Mouse (Mus musculus) kidney, postnatal 4 days (tissue): ENCODE results near the gene Efemp2.

Experiments used
- DNase-seq, 2 experiments: peaks; one replicate each; pipeline ENCODE4 v3.0.0; 2021; ENCODE audit warnings: mixed read lengths in 2 of 2

Gene Efemp2

DNA sequence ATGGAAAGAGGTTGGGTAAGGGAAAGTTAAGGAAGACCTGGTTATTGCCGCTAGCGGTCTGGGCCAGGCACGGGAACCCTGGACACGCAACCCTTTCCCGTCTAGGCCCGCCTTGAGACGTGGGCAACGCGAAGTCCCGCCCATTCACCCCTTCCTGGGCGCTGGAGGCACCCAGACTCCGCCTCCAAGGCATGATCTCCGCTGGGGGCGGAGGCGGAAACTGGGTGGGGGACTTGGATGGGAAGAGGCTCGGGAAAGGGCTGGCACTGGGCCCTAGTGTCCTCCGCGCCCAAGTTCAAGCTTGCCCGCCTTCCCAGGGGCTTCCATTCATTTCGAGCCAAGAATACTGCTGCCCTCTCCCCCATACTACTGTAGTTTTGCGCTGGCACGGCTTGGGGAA is at the start of gene Efemp2:
Efemp2 (plus strand) TSS at position 235 of the 400 bp plus-strand sequence.
- DNase-seq: peak; percentile 84 to 91

DNA sequence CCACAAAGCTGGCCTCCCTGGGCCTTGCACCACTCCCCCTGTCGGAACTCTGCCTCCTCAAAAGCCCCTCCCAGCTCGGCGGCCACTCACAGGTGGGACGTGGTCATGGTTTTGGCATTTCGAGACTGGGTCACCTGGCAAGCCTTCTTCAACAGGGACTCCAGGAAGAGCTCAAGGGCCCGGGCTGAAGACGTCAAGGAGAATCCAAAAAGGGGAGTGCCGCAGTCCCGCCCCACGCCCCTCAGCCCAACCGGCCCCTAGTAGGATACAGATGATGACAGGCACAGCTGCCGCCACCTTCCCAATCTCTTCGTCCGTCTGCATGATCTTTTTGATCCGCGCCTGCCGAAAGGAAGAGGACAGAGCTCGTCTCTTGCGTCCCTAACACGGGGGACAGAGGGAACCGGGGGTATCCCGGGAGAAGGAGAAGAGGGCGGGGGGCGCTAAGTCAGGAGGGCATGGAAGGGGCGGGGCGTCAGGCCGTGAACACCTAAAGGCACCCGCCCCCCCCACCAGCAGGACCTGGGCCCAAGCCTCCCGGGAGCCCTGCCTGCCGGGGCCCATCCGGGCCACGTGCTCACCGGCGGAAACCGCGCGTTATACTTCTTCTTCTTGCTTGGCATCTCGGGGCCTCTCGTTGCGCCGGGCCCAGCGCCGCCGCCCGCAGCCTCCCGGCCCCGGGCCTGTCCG is 49.5 kb upstream of the Efemp2 start:
- DNase-seq: peak; percentile 85 to 90

DNA sequence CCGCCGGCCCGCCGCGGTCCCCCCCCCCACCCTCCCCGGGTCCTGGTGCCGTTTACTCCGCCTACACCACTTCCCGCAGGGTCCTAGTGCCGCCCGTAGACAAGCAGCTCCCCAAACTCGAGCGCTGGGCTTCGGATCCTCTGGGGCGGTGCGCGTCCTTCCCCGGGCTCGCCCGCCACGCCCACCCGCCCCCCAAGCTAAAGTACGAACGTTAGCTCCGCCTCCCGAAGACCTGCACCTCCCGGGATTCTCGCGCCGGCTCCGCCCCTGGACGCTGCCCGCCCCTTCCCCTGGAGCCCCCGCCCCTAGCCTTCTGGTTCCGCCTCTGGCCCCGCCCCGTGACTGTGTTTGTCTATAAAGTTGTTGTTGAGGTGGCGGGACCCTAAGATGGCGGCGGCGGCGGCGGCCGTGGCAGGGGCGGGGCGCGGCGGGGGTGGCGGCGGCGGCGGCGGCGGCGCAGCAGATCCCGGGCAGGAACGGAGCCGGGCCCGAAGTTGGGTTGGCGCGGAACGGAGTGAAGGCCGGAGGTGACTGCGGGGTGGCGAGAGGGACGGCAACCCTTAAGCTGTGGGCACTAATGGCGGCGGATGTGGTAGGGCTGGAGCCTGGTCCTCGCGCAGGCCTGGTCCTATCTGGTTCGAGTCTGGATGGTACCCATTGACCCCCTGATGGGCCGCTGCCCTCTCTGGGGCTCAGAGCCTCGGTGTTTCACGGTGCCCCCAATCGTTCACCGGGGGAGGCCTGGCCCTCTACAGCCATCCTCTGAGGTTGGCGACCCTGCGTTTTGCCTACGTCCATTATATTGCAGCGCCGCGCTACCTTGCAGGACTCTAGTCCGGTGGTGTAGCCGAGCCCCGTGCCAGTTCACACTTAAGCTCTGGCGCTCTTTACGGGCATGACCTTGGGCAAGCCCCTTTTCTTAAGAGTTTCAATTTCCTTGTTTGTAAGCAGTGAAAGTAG is 48.7 kb upstream of the Efemp2 start, which contains the start of the genes Drap1 and AI837181:
Drap1 (minus strand) TSS at position 198 of the 960 bp plus-strand sequence.
AI837181 (plus strand) TSS at position 363 of the 960 bp plus-strand sequence.
- peak; percentile 97 to 99 for DNase-seq

DNA sequence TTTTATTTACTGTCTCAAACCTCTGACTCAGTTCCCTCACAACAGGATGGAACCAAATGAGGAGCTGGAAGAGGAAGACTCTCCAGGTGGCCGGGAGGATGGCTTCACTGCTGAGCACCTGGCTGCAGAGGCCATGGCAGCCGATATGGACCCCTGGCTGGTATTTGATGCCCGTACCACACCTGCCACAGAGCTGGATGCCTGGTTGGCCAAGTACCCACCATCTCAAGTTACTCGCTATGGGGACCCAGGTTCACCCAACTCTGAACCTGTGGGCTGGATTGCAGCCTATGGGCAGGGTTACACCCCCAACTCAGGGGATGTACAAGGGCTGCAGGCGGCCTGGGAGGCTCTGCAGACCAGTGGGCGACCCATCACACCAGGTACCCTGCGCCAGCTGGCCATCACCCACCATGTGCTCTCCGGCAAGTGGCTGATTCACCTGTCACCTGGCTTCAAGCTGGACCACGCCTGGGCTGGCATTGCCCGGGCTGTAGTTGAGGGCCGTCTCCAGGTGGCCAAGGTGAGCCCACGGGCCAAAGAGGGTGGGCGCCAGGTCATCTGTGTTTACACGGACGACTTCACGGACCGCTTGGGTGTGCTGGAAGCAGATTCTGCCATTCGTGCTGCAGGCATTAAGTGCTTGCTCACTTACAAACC is 47.7 kb upstream of the Efemp2 start:
- peak in 1 of 2 experiments; percentile 11 for DNase-seq

DNA sequence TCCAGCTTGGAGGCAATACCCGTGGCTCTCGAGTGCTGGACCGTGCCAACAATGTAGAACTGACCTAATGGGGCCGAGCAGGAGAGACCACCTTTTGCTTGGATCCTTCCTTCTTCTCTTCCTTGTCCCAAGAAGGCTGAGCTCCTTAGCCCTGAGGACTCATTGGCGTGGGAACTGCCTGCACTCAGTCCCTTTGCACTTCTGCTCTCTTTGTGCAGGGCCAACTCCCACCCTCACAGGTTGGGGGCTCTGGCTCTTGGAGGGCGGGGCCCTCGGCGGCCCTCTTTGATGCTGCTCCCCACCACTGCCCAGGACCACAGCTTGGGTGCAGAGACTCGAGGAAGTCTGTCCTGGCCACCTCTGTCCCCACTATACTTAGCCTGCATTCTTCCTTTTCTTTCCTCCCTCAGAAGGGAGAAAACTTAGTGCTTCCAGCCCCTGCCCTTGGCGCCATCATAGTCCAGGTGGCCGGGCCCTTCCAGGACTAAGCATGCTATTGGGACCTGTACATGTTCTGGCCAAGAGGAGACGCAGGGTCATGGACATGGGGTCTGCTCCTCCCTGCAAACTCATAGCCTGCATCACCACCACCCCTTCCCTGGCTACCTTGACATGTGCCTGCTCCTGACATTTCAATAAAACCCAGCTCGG is 47.0 kb upstream of the Efemp2 start:
- no peak for DNase-seq

DNA sequence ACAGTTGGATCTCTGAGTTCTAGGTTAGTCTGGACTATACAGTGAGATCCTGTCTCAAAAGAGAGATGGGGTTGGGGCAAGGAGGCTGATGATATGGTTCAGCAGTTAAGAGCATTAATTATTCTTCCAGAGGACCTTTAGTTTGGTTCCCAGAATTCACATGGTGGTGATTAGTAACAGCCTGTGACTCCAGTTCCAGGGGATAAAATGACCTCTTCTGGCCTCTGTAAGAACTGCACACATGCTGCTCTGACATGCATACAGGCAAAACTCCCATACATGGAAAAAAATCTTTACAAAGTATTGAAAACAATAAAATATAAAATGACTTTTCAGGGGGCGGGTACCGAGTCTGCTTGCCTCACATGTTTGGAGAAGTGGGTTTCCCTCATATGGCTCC is 45.7 kb upstream of the Efemp2 start:
- DNase-seq: peak; percentile 28 to 45

DNA sequence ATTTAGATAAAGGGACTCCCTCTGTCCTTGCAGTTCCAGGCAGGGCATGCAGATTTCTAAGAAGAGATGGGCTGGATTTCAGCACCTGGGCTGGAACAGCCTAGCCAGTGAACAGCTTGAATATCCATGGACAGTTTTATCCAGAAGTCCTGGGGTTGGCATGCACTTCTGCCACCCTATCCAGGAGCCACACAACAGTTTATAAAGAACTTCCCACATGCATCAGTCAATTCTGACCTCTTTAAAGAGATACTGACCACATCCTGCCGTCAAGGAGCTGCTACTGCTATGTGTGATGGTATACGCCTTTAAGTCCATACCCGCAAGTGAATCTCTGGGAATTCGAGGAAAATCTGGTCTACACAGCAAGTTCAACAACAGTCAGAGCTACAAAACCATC is 44.5 kb upstream of the Efemp2 start:
- DNase-seq: no peak

DNA sequence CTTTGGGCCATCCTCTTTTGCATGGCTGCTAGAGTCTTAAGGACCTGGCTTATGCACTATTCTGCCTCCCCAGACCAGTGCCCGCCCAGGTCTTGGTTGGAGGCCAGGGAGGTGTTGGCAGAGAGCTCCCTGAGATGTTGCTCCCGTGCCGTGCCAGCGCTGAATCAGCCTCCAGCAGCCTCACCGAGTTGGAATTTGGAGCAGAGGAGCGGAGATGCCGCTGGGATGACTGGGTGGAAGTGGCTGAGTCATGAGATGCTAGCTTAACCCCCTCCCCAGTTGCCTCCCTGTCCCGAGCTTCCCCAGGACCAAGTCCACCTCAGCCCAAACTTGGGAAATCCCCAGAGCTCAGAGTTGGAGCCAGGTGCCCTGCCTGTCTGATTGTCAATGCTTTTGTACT is 43.9 kb upstream of the Efemp2 start:
- DNase-seq: peak; percentile 20 to 33

DNA sequence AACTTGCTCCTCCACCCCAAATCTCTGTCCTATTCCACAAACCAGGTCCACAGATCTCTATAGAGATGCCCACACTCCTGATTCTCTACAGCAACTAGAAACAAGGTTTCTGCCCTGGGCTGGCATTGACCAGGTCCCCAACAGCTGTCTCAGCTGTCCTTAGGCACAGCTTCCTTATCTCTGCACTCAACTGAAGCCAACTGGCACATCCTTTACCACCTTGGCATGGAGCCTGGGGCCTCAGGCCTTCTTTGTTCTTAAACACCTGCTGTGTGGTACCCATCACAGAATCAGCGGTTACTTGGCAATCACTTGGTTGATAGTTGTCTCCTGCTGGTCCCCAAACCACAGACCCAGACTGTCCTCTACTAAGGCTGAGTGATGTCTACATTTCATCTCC is 43.3 kb upstream of the Efemp2 start:
- DNase-seq: no peak

DNA sequence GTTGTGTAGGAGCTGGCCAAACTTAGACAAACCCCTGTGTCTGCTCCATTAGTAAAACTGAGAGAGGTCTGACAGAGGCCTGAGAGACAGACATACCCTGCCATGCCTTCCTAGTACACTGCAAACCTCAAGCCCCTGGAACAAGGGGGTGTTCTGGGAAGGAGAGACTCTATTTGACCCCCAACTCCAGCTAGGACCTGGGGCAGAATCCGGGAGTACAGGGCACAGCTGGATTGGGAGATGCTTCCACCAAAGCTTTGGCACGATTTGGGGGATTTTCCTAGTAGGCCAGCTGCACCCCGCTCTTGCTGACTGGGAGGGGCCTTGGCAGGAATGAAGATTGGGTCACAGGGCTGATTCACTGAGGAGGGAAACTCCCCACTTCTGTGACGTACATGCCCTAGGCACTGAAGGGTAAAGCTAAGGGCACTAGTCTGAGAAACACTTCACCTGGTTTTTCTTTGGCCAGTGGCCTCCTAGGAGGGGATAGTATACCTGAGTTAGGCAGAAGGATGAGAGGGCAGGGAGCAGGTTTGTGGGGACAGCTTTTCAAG is 41.8 kb upstream of the Efemp2 start:
- DNase-seq: no peak

DNA sequence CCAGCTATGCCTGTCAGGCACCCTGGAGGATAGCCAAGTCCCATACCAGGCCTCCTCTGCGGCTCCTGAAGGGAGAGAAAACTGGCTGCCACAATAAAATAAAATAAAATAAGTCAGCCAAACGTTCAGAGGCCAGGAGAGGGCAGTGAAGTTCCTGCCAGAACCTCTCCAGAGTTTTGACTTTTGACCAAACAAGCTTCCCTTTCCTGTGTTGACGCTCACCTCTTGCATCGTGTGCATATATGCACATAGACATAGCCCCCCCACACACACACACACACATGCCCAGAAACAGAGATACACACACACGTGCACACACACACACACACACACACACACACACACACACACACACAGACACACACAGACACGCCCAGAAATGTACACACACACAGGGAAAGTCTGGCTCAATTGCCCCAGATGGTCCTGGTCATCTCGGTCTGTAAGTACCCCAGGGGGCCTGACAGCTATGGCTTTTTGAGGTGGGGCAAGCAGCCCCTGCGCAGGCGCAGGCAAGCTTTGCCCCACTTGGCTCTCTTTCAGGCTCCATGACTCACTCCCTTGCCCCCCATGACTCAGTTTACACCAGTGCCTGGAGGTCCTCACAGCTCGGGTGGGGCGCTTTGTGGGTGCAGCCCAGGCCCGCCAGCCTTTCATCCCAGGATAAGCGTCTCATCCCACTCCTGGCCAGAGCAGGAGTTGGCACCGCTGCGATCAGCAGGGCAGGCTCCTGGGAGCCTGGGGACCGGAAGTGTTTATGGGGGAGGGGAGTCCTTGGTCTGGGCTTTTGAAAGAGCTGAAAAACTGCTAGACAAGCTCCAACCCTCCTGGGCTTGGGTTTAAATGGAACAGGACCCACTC is 40.5 kb upstream of the Efemp2 start:
- peak; percentile 67 to 76 for DNase-seq

DNA sequence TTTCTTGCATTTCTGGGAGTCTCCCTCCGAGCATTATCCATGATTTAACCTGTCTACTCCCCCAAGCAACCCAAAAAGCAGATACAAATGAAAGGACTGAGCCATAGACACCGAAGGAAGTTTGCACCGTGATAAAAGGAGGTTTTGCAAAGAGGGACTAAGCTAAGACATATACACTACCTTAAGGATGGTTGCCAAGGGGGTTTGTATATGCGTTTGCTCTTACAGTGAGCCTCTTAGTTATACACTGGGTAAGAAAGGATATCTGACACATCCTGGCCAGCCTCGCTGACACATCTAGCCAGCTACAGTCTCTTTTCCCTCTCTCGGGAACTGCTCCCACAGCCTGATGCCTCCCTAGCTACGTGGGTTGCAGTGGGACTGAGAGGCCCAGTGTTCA is 39.8 kb upstream of the Efemp2 start:
- DNase-seq: no peak

DNA sequence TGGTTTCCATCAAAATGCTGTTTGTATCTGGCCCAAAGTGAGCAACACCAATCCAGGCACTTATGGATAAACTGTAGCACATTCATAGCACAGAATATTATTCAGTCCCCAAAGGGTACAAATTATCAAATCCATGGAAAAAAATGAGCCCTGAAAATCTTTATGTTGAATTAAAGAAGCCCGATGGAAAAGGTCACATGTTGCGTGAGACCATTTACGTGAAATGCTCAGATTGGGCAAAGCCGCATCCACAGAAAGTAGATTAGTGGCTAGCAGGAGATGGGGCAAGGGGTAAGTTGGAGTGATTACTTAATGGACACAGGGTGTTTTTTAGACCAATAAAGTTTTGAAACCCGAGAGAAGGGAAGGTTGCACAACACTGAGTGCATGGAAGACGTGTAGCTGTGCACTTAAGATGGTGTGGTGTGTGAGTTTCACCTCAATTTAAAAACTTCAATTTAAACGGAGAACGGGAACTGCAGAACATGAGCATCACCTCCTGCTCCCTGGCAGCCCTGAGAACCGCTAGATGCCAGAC is 29.3 kb upstream of the Efemp2 start:
- DNase-seq: no peak

DNA sequence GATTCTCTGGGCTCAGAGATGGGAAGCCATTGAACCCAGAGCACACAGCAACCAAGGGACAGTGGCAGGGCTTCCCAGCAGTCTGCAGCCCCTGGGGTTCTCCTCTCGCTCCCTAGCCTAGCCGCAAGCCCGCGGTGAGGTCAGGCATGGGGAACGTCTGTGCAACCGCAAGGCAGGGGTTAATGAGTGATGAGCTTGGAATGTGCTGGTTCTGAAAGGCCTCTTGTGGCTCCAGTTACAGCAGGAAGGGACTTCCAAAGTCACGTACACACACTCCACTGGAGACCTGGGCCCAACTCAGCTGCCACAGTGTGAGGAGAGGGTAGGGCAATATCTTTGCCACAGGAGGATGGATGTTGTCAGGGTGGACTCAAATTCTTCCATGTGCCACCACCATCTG is 28.8 kb upstream of the Efemp2 start:
- peak; percentile 39 to 57 for DNase-seq

DNA sequence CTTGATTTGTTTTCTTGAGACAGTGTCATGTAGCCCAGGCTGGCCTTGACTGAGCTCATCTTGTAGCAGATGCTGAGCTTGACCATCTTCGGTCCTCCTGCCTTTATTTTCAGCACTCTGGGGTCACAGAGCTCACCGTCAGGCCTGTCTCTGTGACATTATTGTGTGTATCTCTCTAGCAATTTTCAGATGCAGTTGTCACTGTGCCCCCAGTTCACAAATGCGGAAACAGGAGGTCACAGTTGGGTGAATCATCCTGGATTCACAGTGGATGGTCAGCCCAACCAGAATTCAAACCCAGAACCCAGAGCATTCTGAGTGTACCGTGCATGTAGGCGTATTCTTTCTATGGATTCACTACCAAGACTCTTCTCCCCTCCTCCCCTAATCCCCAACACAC is 28.0 kb upstream of the Efemp2 start:
- DNase-seq: no peak

DNA sequence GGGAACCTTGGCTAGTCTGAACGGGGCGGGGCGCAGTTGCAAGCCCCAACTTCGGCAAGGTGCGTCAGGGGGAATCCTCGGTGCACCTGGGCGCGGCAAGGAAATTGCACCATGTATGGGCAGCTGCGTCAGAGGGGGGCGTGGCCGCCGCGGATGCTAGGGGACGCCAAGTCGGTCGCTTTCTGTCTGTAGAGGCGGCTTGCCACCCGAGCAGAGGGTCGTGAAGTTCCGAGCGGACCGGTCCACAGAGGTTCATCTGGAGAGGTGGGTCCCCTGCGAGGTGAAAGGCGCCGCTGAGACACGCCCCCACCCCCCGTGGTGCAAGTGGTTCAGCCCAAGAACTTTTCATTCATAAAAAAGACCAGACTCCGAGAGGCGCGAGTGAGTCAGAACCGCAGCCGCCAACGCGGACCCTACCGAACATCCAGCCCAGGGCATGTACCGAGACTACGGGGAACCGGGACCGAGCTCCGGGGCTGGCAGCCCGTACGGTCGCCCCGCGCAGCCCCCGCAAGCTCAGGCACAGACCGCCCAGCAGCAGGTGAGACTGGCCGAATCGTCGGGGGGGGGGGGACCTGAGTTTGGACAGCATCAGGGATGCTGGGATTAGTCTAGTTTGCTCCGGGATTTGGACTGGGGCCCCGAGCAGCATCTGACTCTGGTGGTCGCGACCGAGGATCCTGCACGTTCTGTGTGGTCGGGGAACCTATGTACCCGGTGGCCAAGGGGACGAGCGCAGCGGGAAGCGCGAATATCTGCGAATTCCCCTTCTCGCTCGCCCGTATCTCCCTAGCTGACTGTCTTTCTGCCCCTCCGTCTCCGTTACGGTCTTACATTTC is 26.0 kb upstream of the Efemp2 start, which contains the start of gene Fosl1:
Fosl1 (plus strand) TSS at position 33 of the 839 bp plus-strand sequence.
- DNase-seq: peak; percentile 83 to 86

DNA sequence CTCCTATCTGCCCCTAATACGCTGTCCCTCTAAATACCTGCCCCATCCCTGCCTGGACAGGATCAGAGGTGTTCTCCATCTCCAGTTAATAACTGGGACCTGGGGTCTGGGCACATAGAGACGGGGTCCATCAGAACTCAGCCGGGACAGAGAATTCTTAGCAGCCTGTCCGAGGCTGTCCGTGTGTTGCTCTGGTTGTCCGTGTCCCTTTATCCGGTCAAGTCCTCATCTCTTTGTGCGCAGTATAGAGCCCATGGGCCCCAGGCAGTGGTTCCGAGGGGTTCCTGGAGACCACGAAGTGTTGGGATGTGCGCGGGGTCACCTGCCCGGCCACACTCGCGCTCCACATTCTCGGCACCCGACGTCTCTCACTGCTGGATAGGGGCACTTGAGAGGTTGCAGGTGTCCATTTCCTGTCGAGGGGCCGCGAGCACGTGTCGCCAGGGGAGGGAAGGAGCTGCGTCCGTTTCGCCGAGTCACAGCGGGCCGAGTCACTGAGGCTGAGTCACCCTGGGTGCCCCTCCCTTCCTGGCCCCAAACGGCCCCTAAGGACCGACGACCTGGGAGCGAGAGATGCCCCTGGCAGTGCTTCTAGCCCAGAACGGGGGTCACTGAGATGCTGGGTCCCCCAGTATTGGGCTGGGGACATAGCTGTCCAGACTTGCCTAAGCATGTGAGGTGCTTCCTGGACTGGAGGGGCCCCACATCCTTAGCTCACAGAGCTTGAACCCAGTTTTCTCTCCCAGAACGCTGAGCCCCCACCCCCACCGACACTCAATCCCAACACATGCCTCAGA is 25.2 kb upstream of the Efemp2 start:
- DNase-seq: peak; percentile 29 to 44

DNA sequence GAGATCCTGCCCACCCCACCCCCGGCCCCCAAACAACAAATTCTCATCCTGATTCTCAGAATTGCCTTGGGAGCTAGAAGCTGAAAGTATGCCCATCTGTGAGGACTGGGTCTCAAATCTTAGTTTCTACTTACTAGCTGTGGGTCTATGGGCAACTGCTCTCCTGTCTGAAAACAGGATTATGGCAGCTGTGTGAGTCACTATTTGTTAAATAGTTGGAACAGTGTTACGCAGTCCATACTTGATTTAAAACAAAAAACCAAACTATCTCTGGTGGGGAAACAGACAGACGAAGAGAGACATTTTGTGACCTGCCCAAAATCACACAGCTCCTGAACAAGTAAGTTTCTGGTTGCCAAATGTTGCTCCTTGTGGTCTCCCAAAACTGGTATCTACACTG is 24.1 kb upstream of the Efemp2 start:
- no peak for DNase-seq

DNA sequence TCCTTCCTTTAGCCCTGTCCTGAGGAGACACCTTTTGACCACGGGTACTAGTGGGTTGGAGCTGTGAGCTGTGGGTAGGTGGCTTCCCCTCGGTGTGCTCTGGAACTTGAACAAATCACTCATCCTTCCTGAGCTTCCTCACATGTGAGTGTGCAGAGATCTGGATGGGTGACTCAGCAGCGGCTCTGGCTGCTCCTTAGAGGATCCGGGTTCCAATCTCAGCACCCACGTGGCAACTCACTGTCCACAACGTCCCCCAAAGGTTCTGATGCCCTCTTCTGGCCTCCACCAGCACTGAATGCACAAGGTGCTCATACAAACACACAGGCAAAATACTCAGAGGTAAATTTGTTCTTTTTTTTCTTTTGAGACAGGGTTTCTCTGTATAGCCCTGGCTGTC is 22.0 kb upstream of the Efemp2 start:
- peak in 1 of 2 experiments; percentile 4 for DNase-seq
